Mouse (Mus musculus): ENCODE measurements around the gene Eif1ax.

DNA sequence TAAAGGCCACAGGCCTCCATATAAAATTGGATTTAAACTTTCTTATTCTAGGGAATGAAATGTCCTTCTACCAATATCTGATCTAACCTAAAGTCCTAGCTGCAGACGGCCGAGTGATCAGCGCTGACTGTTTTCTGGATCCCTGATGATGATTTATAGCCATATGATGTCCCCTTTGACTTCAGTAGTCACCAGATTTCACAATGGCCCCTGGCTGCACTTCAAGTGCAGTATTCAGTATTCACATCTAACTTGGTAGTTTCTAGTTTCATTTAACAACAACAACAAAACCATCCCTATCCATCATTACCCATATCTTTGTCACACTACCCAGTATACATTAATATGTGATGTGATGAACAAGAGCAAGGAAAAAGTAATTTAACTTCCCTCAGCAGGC, 7.5 kb upstream of the Eif1ax start:
- no peak for TF ChIP-seq CTCF (IDR thresholded peaks at IDR 0.05; ENCODE audit: low read depth)
- TF ChIP-seq EP300 (IDR thresholded peaks at IDR 0.05; ENCODE audit: low read depth): no peak
